Mouse (Mus musculus): ENCODE measurements around the gene Pi16. TPM values are rescaled to one million over a fixed set of nuclear protein-coding genes. Genes with fewer than 3 reads are reported as not detected.

The Pi16 gene
- polyA plus RNA-seq (2017; shearing (Covaris generic)): 0.49 TPM

GRCm38 (mm10) chr17:29317380-29317779, at the start of gene Pi16:
TSS of gene Pi16 (plus strand) at chr17:29317680.

DNA sequence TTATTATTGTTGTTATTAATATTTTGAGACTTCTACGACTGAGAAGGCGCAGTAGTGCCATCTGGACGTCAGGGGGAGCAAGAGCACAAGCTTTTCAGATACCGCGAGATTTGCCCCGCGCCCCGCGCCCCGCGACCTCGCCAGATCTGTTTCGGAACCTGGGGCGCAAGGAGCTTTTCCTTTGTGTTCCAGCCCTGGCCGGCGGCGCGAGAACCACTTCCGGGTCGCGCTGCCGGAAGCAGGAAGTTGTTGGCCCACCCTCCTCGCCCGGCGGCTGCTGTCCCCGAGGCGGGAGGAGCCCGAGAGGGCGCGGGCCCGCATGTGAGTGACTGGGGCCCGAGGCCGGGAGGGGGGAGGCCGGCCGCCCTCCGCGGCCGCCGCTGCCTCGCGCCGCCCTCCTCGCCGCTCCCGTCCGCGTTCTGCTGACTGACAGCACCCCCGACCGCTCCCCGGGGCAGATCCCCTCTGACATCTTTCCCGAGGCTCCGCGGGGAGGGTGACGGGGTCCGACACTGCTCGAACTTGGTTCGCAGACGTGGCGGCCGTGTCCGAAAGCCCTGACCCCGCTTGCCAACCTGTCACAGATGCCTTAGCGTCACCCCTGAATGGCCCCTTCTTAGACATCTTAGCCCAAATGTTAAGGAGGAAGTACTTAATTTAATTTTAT, 48.7 kb upstream of the Pi16 start, which contains the start of gene BC004004:
BC004004 (plus strand) TSS at position 107 of the 667 bp plus-strand sequence.

DNA sequence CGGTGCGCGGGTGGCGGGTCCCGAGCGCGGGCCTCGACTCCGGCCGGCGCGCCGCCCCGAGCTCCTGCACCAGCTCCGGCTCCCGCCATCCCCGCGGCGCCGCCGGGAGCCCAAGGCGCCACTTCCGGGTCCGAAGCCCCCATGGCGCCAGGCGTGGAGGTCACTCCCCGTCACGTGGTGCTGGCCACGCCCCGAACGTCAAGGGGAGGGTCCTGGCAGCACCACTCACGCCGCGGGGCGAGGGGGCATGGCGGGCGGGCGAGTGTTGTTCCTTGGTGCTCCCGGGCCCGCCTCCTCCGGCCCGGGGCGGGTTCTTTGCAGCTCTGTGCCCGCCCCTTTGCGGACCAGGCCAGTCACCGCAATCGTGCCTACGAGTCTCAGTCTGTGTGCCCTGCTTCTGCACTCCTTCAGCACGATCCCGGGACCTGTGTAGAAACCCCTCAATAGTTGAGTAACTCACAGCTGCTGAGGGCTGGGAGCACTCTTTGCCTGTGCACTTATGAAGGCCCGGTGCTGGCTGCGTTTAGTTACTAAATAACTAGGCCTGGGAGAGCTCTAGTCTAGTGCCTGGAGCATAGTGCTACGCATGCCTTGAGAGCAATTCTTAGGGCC, 30.3 kb downstream of the Pi16 start, which contains the start of gene Mtch1:
Mtch1 (minus strand) TSS at position 290 of the 612 bp plus-strand sequence.

GRCm38 (mm10) chr17:29360761-29361221, 43.3 kb downstream of the Pi16 start, which contains the start of gene Fgd2:
TSS of gene Fgd2 (plus strand) at chr17:29360914.

Other genes with a start within 250 kb of the Pi16 start
- gene Cdkn1a, start 226.7 kb upstream of the Pi16 start, polyA plus RNA-seq (2017; shearing (Covaris generic)): 140 TPM
- not detected for gene Rab44, start 203.5 kb upstream of the Pi16 start, polyA plus RNA-seq (2017; shearing (Covaris generic))
- gene Cpne5, start 79.5 kb upstream of the Pi16 start, polyA plus RNA-seq (2017; shearing (Covaris generic)): 0.06 TPM
- gene Ppil1, start 53.5 kb upstream of the Pi16 start, polyA plus RNA-seq (2017; shearing (Covaris generic)): 45.1 TPM
- 81.3 TPM for gene BC004004, start 48.9 kb upstream of the Pi16 start, polyA plus RNA-seq (2017; shearing (Covaris generic))
- 45.7 TPM for gene Mtch1, start 30.3 kb downstream of the Pi16 start, polyA plus RNA-seq (2017; shearing (Covaris generic))
- gene Fgd2, start 43.2 kb downstream of the Pi16 start, polyA plus RNA-seq (2017; shearing (Covaris generic)): 0.85 TPM
- 320 TPM for gene Pim1, start 173.1 kb downstream of the Pi16 start, polyA plus RNA-seq (2017; shearing (Covaris generic))
- gene Gm17657, start 232.0 kb downstream of the Pi16 start, polyA plus RNA-seq (2017; shearing (Covaris generic)): not detected
- gene Tbc1d22b, start 232.1 kb downstream of the Pi16 start, polyA plus RNA-seq (2017; shearing (Covaris generic)): 34.7 TPM
- 4.3 TPM for gene Tmem217, start 234.7 kb downstream of the Pi16 start, polyA plus RNA-seq (2017; shearing (Covaris generic))